Comparison of ENCODE assay signal across 8 mouse cellular contexts in genomic region chr1:88750126-88750525, GRCm38 (mm10). TPM values are rescaled to one million over a fixed set of nuclear protein-coding genes. Genes with fewer than 3 reads are reported as not detected.
A peak's percentile ranks its signal among the peaks of the same experiment; 100 is the strongest.
DNase-seq lines count a peak whose midpoint lies in the region; TF ChIP-seq lines count a peak whose summit lies in the region.
"Had no signal": no experiment of that assay in that cellular context is flagged by ENCODE, and none has a peak within 500 bp of the region (broad histone marks: within the 10 kb centered on the region; RNA-seq: fewer than 3 reads in every experiment).

No protein-coding gene starts in this region.

- no peak overlapping the region for H3K4me3 ChIP-seq in cortical plate, adult 2 months (ENCODE audit: insufficient read depth, low read length)
- peak overlapping the region; percentile 13; the same call in 1 of the 2 replicates for H3K4me3 ChIP-seq in small intestine, adult 2 months (ENCODE audit: low read depth, low read length)
- no peak overlapping the region for H3K4me3 ChIP-seq in cerebellum, adult 2 months (replicated peaks; ENCODE audit: insufficient read depth, low read depth, low read length)
- H3K4me3 ChIP-seq: limb, embryonic 13.5 days had no signal

- no peaks in the 10 kb centered on the region for H3K27me3 ChIP-seq in small intestine, adult 2 months (ENCODE audit: control insufficient read depth, insufficient read depth, low read length)
- no peaks in the 10 kb centered on the region for H3K27me3 ChIP-seq in cerebellum, adult 2 months (ENCODE audit: control insufficient read depth, insufficient read depth, low read length)
- H3K27me3 ChIP-seq: limb, embryonic 13.5 days had no signal

- no peaks in the 10 kb centered on the region for H3K4me1 ChIP-seq in cortical plate, adult 2 months (ENCODE audit: control insufficient read depth, insufficient read depth, low read length)
- no peaks in the 10 kb centered on the region for H3K4me1 ChIP-seq in small intestine, adult 2 months (ENCODE audit: control insufficient read depth, insufficient read depth, insufficient read length, low read length)
- H3K4me1 ChIP-seq in cerebellum, adult 2 months (ENCODE audit: control insufficient read depth, insufficient read depth, low read length), result no peaks in the 10 kb centered on the region
- H3K4me1 ChIP-seq: limb, embryonic 13.5 days had no signal

- DNase-seq in kidney, adult 9 months, result peak; percentile 25
- no peak for DNase-seq in kidney, adult 11 months
- peak; percentile 61 for DNase-seq in urinary bladder, postnatal 14 days (ENCODE audit: low spot score)
- no peak for DNase-seq in urinary bladder, postnatal 4 days (ENCODE audit: low spot score in 2 of 2)
- DNase-seq in cerebellum, adult 2 months, result no peak

- 93% methylated on average over 3 of the region's 3 CpGs for WGBS in small intestine, adult 2 months
- 95% methylated on average over 3 of the region's 3 CpGs for WGBS in cerebellum, adult 2 months

- TF ChIP-seq CTCF in cortical plate, adult 2 months (IDR thresholded peaks at IDR 0.05; ENCODE audit: extremely low read depth, insufficient read depth, low read length), result peak; percentile 33; the same call in 1 of the 2 replicates
- TF ChIP-seq CTCF in small intestine, adult 2 months (IDR thresholded peaks at IDR 0.05; ENCODE audit: extremely low read depth, insufficient read length, insufficient replicate concordance, low read depth, low read length), result peak; percentile 25; the same call in 1 of the 2 replicates
- TF ChIP-seq CTCF in cerebellum, adult 2 months (IDR thresholded peaks at IDR 0.05; ENCODE audit: borderline replicate concordance, insufficient read depth, low read depth, low read length), result no peak

- no peak overlapping the region for H3K27ac ChIP-seq in cortical plate, adult 2 months (ENCODE audit: insufficient read depth, low read length)
- H3K27ac ChIP-seq in small intestine, adult 2 months (ENCODE audit: insufficient read depth, low read depth, low read length), result no peak overlapping the region
- no peak overlapping the region for H3K27ac ChIP-seq in cerebellum, adult 2 months (ENCODE audit: insufficient read depth, low read length)
- H3K27ac ChIP-seq: limb, embryonic 13.5 days had no signal

- H3K36me3 ChIP-seq in small intestine, adult 2 months (ENCODE audit: control insufficient read depth, insufficient read depth, low read length), result no peaks in the 10 kb centered on the region
- H3K36me3 ChIP-seq: limb, embryonic 13.5 days had no signal

- no peak for TF ChIP-seq POLR2A in cortical plate, adult 2 months (IDR thresholded peaks at IDR 0.05; ENCODE audit: extremely low read depth, insufficient read depth, low read length)
- no peak for TF ChIP-seq POLR2A in small intestine, adult 2 months (IDR thresholded peaks at IDR 0.05; ENCODE audit: low read depth, low read length)
- TF ChIP-seq POLR2A in cerebellum, adult 2 months (IDR thresholded peaks at IDR 0.05; ENCODE audit: borderline replicate concordance, insufficient read depth, low read length), result no peak

RNA-seq across cellular contexts. Expression of gene Arl4c, which starts 48.1 kb away (rescaled TPM):
- 26.5 and 26.6 TPM in 2 replicates for polyA plus RNA-seq in cortical plate, adult 2 months (2012; rRNA removed)
- polyA plus RNA-seq in small intestine, adult 2 months (2012; rRNA removed), result 4.6 and 6.5 TPM in 2 replicates
- polyA plus RNA-seq in cerebellum, adult 2 months (2012; rRNA removed), result 48.9 and 50.0 TPM in 2 replicates

Comparison
In these comparisons a context has a peak if more than half of its experiments do, and no peak if none do; other contexts are left out.
1. DNase-seq: peak in kidney, adult 9 months (single experiment) and urinary bladder, postnatal 14 days (single experiment); none in kidney, adult 11 months (single experiment), urinary bladder, postnatal 4 days (0 of 2) and cerebellum, adult 2 months (0 of 2).